Mouse (Mus musculus): ENCODE data around the gene Tmem258.

Gene Tmem258

DNA sequence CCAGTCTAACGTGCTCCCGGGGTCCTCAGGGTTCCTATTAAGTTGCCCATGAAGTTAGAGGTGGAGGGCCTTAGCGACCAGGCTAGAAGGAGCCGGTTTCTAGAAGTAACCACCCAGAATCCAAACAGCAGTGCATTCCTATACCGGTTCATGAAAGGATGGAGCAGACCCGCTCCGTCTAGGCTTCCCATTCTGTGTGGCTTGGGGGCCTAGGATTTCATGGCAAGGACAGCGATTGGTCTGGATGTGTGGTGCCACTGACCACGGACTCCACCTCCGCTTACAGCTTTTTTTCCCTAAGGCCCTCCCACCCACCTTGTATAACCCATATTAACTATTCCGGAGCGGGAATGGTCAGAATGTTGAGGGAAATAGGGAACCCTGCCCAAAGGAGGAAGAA is 19.7 kb upstream of the Tmem258 start:
- DNase-seq (ENCODE audit: low read depth, low spot score): no peak

DNA sequence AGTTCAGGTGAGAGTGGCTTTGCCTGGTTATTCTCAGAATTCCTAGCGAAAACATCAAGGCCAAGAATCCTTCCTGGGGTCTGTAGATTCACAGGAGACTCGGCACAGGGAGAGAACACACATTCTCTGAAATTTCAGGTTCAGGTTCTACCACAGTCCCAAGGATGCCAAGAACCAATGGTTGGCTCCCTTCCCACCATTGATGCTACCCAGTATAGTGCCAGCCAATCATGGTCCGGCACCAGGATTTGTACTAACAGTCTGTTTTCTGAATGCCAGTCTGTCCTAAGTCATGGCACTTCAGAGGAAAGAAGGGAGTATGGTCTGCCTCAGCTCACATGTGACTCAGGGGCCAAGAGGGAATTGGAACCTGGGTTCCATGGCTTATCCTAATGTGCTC is 17.9 kb upstream of the Tmem258 start:
- DNase-seq (ENCODE audit: low read depth, low spot score): no peak

DNA sequence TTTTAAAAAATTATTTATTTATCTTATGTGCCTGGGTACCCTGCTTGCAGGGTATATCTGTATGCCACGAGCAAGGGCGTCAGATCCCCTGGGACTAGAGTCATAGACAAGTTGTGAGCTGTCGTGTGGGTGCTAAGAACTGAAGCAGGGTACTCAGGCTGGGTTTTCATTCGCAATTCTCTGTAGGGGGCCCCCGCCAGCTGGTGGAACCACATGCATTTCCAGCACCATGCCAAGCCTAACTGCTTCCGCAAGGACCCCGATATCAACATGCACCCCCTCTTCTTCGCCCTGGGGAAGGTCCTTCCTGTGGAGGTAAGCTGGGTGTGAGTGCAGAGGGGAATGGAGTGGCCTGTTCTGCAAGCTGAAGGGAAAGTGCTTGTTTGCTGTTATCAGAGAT is 17.2 kb upstream of the Tmem258 start:
- no peak for DNase-seq (ENCODE audit: low read depth, low spot score)

DNA sequence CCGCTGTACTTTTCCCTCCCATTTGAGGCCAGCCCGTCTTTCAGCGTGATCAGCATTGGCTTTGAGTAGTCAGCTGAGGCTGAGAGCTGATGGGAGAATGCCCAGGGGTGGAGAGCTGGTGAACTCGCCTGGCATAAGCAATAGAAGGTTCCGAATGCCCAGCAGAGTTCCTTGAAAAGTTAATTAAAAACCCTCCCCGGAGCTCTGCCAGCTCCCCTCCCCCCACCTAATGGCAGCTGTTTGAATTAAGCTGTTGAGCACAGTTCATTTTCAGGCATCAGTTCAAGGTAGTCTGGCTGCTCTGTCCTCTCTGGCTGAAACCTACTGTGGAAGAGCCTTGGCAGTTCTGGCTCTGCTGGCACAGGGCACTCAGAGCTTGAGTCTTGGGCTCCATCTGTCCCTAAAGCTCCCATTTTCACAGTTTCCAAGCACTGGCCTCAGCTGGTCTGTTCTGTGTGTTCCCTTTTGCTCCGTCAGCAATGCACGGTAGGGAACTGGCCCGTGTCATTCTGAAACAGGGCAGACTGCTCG is 15.5 kb upstream of the Tmem258 start:
- no peak for DNase-seq (ENCODE audit: low read depth, low spot score)

- no peak for DNase-seq (ENCODE audit: low read depth, low spot score)
These were observed 14.8 kb upstream of the Tmem258 start for GRCm38 (mm10) chr19:10189022-10189421.

DNA sequence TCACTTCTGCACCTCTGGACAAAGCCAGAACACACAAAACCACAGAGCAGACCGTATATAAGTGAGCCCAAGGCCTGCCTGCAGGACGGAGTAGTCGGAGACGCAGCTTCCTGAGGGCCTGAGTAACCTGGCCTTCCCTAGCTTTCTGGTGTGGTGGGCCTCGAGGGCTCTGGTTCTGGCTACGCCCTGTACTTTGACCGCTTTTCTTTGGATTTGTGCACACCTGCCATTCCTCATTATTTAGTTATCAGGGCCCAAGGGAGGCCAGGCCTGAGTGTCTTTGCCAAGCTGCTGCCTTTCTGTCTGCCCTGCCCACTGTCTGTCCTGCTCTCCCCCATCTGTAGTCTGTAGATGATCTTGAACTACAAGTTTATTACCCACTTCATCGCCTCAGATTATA is 13.9 kb upstream of the Tmem258 start:
- no peak for DNase-seq (ENCODE audit: low read depth, low spot score)

DNA sequence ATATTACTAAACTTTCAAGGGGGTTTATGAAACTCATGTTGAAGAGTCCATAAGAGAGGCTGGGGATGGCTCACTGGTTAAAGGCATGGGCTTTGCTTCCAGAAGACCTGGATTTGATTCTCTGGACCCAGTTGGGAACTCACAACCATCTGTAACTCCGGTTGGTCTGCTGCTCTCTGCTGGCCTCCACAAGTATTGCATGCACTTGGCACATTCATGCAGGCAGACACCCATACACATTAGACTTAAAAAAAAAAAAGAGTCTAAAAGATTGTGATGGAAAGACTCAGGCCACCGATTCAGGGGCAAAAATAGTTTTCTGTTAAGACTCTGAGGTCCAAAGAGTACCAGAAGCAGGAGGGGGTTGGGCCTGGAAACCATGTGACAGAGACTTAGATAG is 13.0 kb upstream of the Tmem258 start:
- peak; percentile 64 for DNase-seq (ENCODE audit: low read depth, low spot score)

GRCm38 (mm10) chr19:10191326-10191725 is 12.5 kb upstream of the Tmem258 start:
- DNase-seq (ENCODE audit: low read depth, low spot score): no peak

DNA sequence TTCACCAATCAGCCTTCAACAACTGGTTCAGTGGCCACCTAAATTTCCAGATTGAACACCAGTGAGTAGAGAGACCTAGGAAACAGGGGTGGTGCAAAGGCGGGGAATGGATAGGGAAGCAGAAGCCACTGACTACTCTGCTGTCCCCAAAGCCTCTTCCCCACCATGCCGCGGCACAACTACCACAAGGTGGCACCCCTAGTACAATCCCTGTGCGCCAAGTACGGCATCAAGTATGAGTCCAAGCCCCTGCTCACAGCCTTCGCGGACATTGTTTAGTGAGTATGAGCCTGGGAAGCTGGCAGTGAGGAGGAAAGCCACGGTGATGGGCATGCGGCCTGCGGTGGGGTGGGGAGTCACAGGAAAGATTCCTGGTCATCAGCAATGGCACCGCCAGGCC is 9.5 kb upstream of the Tmem258 start:
- DNase-seq (ENCODE audit: low read depth, low spot score): no peak

- no peak for DNase-seq (ENCODE audit: low read depth, low spot score)
These were observed 8.6 kb upstream of the Tmem258 start for GRCm38 (mm10) chr19:10195252-10195651.

GRCm38 (mm10) chr19:10197130-10197529 is 6.7 kb upstream of the Tmem258 start:
- DNase-seq (ENCODE audit: low read depth, low spot score): no peak

GRCm38 (mm10) chr19:10198286-10198685 is 5.5 kb upstream of the Tmem258 start:
- no peak for DNase-seq (ENCODE audit: low read depth, low spot score)

GRCm38 (mm10) chr19:10198723-10199122 is 5.1 kb upstream of the Tmem258 start:
- peak; percentile 78 for DNase-seq (ENCODE audit: low read depth, low spot score)

GRCm38 (mm10) chr19:10203146-10203847 is 517 bp upstream of the Tmem258 start:
- DNase-seq (ENCODE audit: low read depth, low spot score): no peak

GRCm38 (mm10) chr19:10204616-10205001 is 795 bp downstream of the Tmem258 start:
- DNase-seq (ENCODE audit: low read depth, low spot score): peak; percentile 83

DNA sequence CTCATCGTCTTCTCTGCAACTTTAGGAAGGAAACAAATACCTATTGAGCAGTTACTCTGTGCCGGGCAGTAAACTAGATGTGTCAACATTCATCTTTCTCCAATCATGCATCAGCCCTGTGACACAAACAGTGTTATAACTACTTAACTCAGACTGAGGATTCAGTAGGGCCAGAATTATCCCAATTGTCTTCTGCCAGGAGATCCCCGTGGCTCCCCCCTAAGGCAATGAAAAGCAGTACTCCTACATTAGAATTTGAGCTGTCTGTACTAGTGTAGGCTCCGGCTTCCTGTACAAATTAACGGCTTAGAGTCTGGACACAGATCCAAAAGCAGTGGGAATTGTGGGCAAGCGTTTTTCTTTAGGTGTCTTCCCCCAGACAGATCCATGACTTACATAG is 1.2 kb downstream of the Tmem258 start:
- no peak for DNase-seq (ENCODE audit: low read depth, low spot score)

- DNase-seq (ENCODE audit: low read depth, low spot score): no peak
These were observed 5.0 kb downstream of the Tmem258 start for GRCm38 (mm10) chr19:10208851-10209250.

DNA sequence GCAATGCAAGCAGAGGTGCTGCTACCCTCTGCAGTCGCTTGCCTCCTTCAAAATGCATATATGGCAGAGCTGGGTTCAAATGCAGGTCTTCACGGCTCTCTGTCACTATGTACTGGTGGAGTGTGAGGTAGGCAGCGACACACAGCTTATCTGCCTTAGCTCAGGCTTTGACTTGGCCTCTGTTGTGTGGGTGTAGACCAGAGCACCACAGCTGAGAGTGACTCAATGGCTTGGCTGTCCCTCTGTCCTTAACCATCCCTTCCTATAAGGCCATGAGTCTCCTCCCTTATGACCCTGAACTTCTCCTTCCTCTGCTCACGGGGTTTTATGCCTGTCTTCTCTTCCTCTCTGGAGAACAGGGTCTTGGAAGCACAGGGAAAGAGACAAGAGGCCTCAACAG is 7.1 kb downstream of the Tmem258 start:
- no peak for DNase-seq (ENCODE audit: low read depth, low spot score)

DNA sequence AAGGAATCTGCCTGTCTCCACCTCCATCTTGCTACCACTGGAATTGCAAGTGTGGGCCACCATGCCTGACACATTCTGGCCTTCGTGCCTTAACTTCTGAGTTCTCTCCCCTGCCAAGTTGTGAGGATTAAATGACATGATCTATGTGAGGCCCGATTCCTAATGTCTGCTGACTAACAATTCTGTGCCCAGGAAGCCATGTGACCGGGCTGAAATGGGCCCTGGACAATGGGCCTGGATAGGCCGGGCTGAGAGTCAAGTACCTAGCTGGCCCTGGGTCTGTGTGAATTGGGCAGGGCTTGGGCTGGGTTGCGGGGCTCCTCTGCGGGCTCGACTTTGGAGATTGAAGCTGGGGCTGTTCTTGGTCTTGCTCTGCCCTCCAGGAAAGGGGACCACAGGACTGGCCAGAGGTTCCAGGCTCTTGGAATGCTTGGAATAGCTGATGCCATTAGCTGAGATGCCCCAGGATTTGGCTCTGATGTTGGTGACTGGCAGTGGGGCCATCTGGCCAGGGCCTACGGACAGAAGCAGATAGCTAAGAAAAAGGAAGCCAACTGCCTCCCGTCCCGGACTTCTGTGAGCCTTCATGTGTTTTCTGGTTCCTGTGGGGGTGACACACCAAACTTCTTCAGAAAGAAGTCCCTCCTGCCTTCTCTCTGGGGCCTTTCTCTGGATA is 10.1 kb downstream of the Tmem258 start:
- no peak for DNase-seq (ENCODE audit: low read depth, low spot score)

DNA sequence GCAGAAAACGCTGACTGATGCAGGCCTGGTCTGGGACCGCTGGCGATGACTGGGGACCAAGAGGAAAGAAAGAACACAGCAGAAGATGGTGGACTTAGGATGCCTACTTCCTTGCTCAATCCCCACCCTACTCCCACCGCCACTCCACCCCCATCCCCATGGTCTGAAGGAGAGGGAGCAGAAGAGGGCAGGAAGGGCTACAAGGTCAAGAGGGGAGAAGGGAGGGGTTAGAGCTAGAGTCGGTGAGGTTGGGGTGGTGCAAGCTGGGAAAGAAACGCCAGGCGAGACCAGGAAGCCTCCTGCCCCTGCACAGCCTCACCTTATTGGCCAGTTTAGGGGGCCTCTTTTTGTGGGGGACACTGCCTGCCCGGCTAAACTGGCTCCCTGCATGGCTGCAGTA is 12.3 kb downstream of the Tmem258 start:
- no peak for DNase-seq (ENCODE audit: low read depth, low spot score)

- DNase-seq (ENCODE audit: low read depth, low spot score): peak; percentile 40
These were observed 15.3 kb downstream of the Tmem258 start for GRCm38 (mm10) chr19:10219108-10219507.

DNA sequence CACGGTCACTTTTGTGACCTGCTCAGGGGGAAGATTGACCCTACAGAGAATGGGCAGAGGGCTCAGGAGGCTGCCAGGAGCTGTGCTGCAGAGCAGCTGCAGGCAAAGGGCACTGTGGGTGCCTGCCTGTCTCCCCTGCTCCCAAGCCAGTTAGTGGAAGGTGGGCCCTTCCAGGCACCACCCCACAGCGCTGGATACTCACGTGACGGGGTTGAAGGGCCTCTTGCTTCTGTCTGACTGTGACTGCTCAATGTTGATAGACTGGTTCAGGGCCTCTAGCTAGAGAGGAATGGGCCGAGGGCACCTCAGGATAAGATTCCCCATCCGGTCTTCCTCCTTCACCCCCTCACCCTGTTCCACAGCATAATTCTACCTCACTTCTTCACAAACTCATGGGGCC is 15.8 kb downstream of the Tmem258 start:
- DNase-seq (ENCODE audit: low read depth, low spot score): no peak

DNA sequence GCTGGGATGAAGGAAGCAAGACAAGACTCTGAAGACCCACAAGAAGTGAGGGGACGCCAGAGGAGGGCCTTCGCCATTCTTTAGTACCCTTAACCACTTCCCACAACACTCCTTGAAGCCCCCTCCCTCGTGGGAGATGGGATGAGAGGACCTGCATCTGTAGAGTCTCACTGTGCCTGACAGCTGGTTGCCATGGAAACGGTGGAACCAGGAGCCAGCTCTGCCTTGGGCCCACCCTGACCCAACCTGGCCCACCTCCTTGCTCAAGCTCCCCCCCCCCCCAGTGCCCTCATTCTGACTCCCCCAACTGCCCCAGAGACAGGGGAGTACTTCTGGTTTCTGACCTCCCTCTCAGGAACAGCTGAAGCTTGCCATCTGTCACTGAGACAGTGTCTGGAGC is 17.8 kb downstream of the Tmem258 start:
- no peak for DNase-seq (ENCODE audit: low read depth, low spot score)

Data from CD4-positive helper T cell, adult 2 months (primary cell).